Mouse (Mus musculus) embryonic facial prominence, embryonic 11.5 days (tissue): ENCODE results near the gene Dach1. TPM values are rescaled to one million over a fixed set of nuclear protein-coding genes. Genes with fewer than 3 reads are reported as not detected.

Experiments used
- ATAC-seq: fragments of 200-750 bp; cut with Nextera tagmentation; replicated peaks from 2 replicates; pipeline ENCODE4 v1.8.0; 2017; ENCODE audit warnings: low read depth; ENCODE audit not compliant: insufficient number of reproducible peaks, low FRiP score, low TSS enrichment
- DNase-seq: peaks from one replicate; pipeline ENCODE4 v3.0.0-alpha.2; 2015; ENCODE audit warnings: low spot score
- H3K27ac ChIP-seq: fragments of 300-500 bp; sonication (generic); replicated peaks from 2 replicates; pipeline ENCODE4 v1.5.1; 2014; ENCODE audit warnings: mild to moderate bottlenecking, low read depth, low read length, control low read depth
- H3K27me3 ChIP-seq: fragments of 300-500 bp; sonication (generic); 2 replicates; pipeline ENCODE4 v1.6.1; 2014; ENCODE audit warnings: mild to moderate bottlenecking, low read length, moderate library complexity, mixed read lengths; ENCODE audit not compliant: control insufficient read depth, insufficient read depth
- H3K36me3 ChIP-seq: fragments of 300-500 bp; sonication (generic); replicated peaks from 2 replicates; pipeline ENCODE4 v1.6.1; 2014; ENCODE audit warnings: low read depth, mild to moderate bottlenecking, low read length, moderate library complexity, mixed read lengths; ENCODE audit not compliant: control insufficient read depth, insufficient read depth
- H3K4me1 ChIP-seq: fragments of 300-500 bp; sonication (generic); 2 replicates; pipeline ENCODE4 v1.6.1; 2014; ENCODE audit warnings: low read length, mixed read lengths; ENCODE audit not compliant: control insufficient read depth, insufficient read depth
- H3K4me2 ChIP-seq: fragments of 300-500 bp; sonication (generic); 2 replicates; pipeline ENCODE4 v1.6.1; 2014; ENCODE audit warnings: low read depth, mild to moderate bottlenecking, control low read depth, low read length, moderate library complexity
- H3K4me3 ChIP-seq: fragments of 300-500 bp; sonication (generic); 2 replicates; pipeline ENCODE4 v1.5.1; 2014; ENCODE audit warnings: low read depth, low read length, control low read depth
- H3K9ac ChIP-seq: fragments of 300-500 bp; sonication (generic); replicated peaks from 2 replicates; pipeline ENCODE4 v1.6.1; 2014; ENCODE audit warnings: mild to moderate bottlenecking, control low read depth, low read length
- H3K9me3 ChIP-seq: fragments of 300-500 bp; sonication (generic); replicated peaks from 2 replicates; pipeline ENCODE4 v1.6.1; 2016; ENCODE audit warnings: mild to moderate bottlenecking, low read length, inconsistent platforms, mixed read lengths; ENCODE audit not compliant: control insufficient read depth
- WGBS: fragments of 180-500 bp; shearing (Covaris S2); extraction: QIAGEN DNeasy Blood & Tissue Kit; methylation state at CpG from one replicate; pipeline ENCODE4 v1.1.7; 2014; 5-methylcytosine and 5-hydroxymethylcytosine counted together
- polyA plus RNA-seq: library from polyadenylated mRNA; unstranded; fragments of >200 nt; fragmentation: Nextera tagmentation; extraction: Ambion mirVana; gene quantifications from 2 replicates; pipeline ENCODE4 v1.2.1, GENCODE M21; 2014

Dach1 gene
- polyA plus RNA-seq, 1 experiment from 2014 or later: 11.5 TPM

DNA sequence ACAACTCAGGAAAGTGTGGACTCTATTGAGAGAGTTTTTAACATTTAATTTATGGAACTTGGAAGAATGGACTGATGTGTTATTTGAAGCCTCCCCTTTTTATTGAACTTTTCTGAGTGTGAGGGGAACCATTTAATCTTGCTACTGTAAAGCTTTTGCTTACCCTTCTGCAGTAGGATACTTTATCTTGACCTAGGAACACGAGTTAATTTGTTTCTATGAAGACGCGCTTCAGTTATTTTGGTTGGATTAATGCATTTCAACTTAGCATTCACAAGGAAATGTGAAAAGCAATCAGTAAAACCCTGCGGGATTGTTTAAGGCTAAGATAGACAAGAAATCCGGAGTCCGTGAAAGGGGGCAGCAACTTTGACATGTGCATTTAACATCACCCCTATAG lies 89.6 kb downstream of the Dach1 start:
- H3K4me3 ChIP-seq: no peak overlapping the region
- H3K27ac ChIP-seq: no peak overlapping the region
- no peak overlapping the region for H3K9ac ChIP-seq
- no peaks in the 10 kb centered on the region for H3K4me1 ChIP-seq
- no peak overlapping the region for H3K4me2 ChIP-seq
- no peak for ATAC-seq
- WGBS: 60% methylated on average over 6 of the region's 6 CpGs
- no peaks in the 10 kb centered on the region for H3K27me3 ChIP-seq
- no peak for DNase-seq
- H3K36me3 ChIP-seq: no peaks in the 10 kb centered on the region
- no peaks in the 10 kb centered on the region for H3K9me3 ChIP-seq

DNA sequence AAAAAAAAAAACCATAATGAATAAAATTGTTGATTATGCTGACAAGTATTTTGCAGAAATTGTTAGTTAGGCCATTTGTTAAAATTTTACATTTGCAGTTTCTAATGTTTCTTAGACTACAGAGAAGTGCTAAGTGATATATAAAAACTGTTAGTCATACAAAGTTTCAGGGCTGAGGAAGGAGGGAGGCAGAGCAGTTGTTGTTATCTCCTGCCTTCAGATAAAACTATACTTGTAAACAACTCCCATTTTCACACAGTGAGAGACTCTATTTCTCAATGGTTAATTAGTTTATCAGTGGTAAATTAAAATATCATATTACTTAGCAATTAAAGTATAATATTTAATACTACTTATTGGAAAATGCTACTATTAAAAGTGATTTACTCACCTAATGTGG lies 91.6 kb downstream of the Dach1 start:
- Histone ChIP-seq H3K4me2 (no peak overlapping the region), H3K9ac (no peak overlapping the region), H3K4me1 (no peaks in the 10 kb centered on the region), H3K27ac (no peak overlapping the region), H3K9me3 (no peaks in the 10 kb centered on the region), H3K4me3 (no peak overlapping the region), H3K27me3 (no peaks in the 10 kb centered on the region), H3K36me3 (no peaks in the 10 kb centered on the region)
- DNase-seq (no peak), ATAC-seq (no peak)

DNA sequence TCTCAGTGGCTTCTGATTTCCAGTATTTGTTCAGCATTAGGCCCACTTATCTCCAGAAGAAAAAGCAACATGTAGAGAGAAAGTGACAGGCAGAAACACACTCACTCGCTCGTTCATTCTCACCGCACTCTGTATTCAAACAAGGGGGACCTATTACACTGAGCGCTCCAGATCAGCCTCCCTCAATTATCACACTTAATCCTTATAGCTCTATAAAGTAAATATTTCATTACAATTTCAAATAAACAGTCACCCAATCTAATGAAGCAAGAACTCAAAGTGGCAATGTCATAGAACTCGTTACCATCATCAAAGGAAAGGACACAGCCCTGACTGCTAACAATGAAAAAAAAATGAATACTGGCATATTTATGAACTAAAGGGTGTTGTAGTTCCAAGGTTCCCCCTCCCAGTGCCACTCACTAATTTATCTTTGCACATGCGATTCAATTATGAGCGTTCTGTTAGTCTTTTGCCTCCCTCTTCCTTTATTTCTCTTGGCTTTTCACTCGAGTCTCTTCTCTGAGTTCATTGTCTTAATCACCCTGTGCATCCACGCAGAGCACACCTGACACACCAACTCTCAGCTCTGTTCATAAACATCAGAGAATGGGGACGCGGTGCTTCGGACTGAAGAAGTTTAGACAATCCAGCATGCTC lies 96.0 kb downstream of the Dach1 start:
- no peak overlapping the region for H3K27ac ChIP-seq
- peak; percentile 53 for ATAC-seq
- H3K4me3 ChIP-seq: no peak overlapping the region

DNA sequence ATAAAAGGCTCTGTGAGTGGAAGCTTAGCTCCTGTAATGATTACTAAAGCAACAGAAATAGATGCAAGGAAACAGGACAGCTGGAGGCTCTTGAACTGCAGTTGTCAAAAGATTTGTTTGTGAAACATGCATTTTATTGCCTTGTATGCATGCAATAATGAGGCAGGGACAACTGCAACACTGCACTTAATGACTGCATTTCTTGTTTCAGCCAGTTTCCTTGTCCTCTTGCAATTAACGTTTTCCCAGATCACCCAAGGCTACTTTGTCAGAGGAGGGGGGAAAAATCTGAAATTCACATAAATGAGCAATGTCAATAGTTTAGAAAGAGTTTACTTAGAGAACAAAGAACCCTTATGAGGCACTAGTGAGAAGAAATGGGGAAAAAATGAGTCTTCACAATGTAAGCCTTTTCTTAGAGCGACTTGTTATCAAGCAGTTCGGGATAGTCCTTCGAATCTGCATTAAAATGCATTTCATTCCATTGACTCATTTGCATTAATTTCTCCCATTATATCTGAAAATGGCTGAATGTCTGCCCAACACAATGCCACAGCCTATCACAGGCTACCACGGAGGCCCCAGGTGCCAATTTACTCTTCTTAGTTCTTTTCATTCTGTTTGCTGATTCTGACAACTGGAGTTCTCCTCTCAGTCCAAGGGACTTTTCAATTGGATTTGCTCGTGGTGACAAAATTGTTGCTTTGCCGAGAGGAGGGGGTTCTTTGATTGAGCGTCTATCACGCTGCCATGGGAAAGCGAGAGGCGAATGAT lies 96.7 kb downstream of the Dach1 start:
- no peaks in the 10 kb centered on the region for H3K9me3 ChIP-seq
- no peaks in the 10 kb centered on the region for H3K27me3 ChIP-seq
- WGBS: 34% methylated on average over 11 of the region's 11 CpGs
- peak; percentile 43 for DNase-seq
- peak; percentile 68 for ATAC-seq
- no peak overlapping the region for H3K27ac ChIP-seq
- no peak overlapping the region for H3K9ac ChIP-seq
- H3K4me1 ChIP-seq: no peaks in the 10 kb centered on the region
- H3K36me3 ChIP-seq: no peaks in the 10 kb centered on the region
- H3K4me2 ChIP-seq: peak overlapping the region; percentile 6
- H3K4me3 ChIP-seq: no peak overlapping the region

More for the DNA sequence above, 96.0 kb downstream of the Dach1 start:
- Histone ChIP-seq H3K9me3 (no peaks in the 10 kb centered on the region), H3K36me3 (no peaks in the 10 kb centered on the region), H3K9ac (no peak overlapping the region), H3K4me2 (peak overlapping the region; percentile 6; the same call in 1 of the 2 replicates), H3K27me3 (no peaks in the 10 kb centered on the region), H3K4me1 (no peaks in the 10 kb centered on the region)
- DNase-seq: no peak
- WGBS: 69% methylated on average over 12 of the region's 12 CpGs

DNA sequence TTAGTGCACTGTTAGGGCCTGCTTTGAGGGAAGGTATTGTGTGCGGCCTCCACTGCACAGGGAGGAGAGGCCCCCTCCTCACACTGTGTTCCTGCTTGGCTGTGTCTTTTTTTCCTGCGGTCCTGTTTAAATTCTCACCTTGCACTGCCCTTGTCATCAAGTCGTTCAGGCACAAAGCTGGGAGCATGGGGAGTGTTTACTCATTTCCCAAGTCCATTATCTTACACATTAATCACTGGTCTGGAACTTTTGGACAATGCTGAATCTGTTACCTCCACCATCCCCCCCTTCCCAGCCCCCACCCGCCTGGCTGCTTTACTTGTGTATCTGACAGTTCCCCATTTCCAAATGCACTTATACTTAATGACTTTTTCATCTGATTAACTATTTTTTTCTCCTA lies 97.7 kb downstream of the Dach1 start:
- Histone ChIP-seq H3K9me3 (no peaks in the 10 kb centered on the region), H3K27me3 (no peaks in the 10 kb centered on the region), H3K4me3 (no peak overlapping the region), H3K36me3 (no peaks in the 10 kb centered on the region), H3K4me1 (no peaks in the 10 kb centered on the region), H3K4me2 (no peak overlapping the region), H3K27ac (no peak overlapping the region), H3K9ac (no peak overlapping the region)
- 17% methylated on average over 4 of the region's 4 CpGs for WGBS
- no peak for DNase-seq
- 0 out of 2 replicates have a peak, but pooled peaks have one; percentile 55 for ATAC-seq

DNA sequence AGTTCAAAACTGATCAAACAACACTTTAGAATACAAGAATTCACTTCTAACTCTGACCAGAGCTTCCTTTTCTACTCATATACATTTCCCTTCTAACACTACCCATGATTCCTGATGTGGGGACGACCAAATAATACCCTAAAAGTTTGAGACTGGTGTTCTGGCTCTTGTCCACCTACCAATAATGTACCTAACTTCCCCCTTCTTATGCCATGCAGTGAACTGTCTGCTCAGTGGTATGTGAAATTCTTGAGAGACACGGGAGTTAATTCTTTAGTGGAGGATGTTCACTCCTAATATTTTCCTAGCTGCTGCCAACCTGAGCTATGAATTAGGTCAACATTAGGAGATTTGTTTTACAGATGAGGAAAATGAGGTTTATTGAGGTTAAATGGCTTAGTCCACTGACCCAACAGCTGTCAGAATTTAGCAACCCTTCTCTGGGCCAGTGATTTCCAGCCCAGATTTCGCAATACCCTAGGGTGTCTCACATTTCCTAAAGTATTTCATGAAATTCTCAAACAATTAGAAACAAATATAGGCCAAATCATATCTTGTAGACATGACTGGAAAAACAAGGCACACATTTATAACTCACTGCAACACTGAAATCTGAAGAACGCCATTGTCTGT lies 102.2 kb downstream of the Dach1 start:
- DNase-seq: peak; percentile 48
- H3K4me2 ChIP-seq: no peak overlapping the region
- no peaks in the 10 kb centered on the region; the same call in 1 of the 2 replicates for H3K4me1 ChIP-seq
- no peak for ATAC-seq
- H3K36me3 ChIP-seq: no peaks in the 10 kb centered on the region
- no peak overlapping the region for H3K9ac ChIP-seq
- H3K9me3 ChIP-seq: no peaks in the 10 kb centered on the region
- WGBS: 49% methylated on average over 4 of the region's 4 CpGs
- H3K4me3 ChIP-seq: no peak overlapping the region
- H3K27me3 ChIP-seq: no peaks in the 10 kb centered on the region
- no peak overlapping the region for H3K27ac ChIP-seq

DNA sequence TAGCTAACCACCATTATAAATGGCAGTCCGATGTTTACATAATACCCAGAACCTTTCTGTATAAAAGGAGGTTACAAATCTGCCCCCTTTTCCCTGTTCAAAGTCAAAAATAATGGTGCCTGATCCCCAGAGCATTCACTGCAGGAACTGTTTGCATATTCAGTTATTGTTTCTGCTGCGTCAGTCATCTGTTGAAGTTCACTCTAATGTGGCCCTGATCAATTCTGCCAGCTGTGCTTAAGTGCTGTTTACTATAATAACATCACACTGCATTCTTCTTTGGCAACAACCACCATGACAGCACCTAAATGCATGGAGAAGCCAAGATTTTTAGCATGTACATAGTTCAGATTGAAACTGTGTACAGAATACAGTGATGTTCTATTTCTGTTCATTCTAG lies 105.4 kb downstream of the Dach1 start:
- no peak overlapping the region for H3K4me3 ChIP-seq

DNA sequence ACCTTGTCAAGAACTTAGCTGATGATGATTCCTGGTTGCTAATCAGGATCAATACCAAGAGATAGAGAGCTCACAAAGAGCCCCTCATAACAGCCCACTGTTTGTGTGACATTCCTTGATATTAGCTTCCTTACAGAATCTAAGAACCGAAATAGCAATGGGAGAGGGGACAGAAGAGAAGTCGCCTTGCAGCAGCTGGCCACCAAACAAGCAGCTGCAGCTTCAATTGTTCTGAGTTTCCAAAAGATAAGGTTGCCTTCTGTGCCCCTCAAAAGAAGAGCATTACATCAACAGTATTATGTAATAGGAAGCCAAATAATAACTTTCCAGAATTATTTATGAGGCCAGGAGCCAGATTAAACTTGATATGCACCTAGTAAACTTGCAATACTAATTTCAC lies 120.2 kb downstream of the Dach1 start:
- H3K27me3 ChIP-seq: no peaks in the 10 kb centered on the region
- no peak overlapping the region for H3K27ac ChIP-seq
- no peaks in the 10 kb centered on the region for H3K9me3 ChIP-seq
- WGBS: 53% methylated on average over 2 of the region's 2 CpGs
- H3K36me3 ChIP-seq: no peaks in the 10 kb centered on the region
- ATAC-seq (no peak), DNase-seq (no peak)
- no peak overlapping the region for H3K4me3 ChIP-seq
- no peak overlapping the region for H3K9ac ChIP-seq
- no peaks in the 10 kb centered on the region for H3K4me1 ChIP-seq
- H3K4me2 ChIP-seq: no peak overlapping the region

More for the DNA sequence above, 105.4 kb downstream of the Dach1 start:
- Histone ChIP-seq H3K27ac (no peak overlapping the region), H3K9me3 (no peaks in the 10 kb centered on the region), H3K9ac (no peak overlapping the region), H3K36me3 (no peaks in the 10 kb centered on the region), H3K27me3 (no peaks in the 10 kb centered on the region), H3K4me2 (no peak overlapping the region), H3K4me1 (no peaks in the 10 kb centered on the region; the same call in 1 of the 2 replicates)
- WGBS: 44% methylated on average over 2 of the region's 2 CpGs
- DNase-seq (no peak), ATAC-seq (no peak)
